ENCODE assay signal across 10 mouse cellular contexts in genomic region chr1:163070502-163070901, GRCm38 (mm10). TPM values are rescaled to one million over a fixed set of nuclear protein-coding genes. Genes with fewer than 3 reads are reported as not detected.
DNase-seq lines count a peak whose midpoint lies in the region; ATAC-seq lines count a peak whose summit lies in the region.
"Had no signal": no experiment of that assay in that cellular context is flagged by ENCODE, and none has a peak within 500 bp of the region (broad histone marks: within the 10 kb centered on the region; RNA-seq: fewer than 3 reads in every experiment).

No protein-coding gene starts in this region.

- intact Hi-C loops in heart, postnatal 10 days (cut with DNase I) = loop anchor here (1.0 to 5.0 kb wide), 2 partner anchors 174 to 253 kb away; no protein-coding TSS in a partner anchor

- no peak for ATAC-seq in heart, embryonic 11.5 days (replicated peaks; ENCODE audit: insufficient number of reproducible peaks, low FRiP score, low TSS enrichment)
- peak; percentile 69; the same call in 1 of the 2 replicates for ATAC-seq in lung, embryonic 16.5 days (ENCODE audit: low read depth)
- ATAC-seq in monocyte, adult 5-6 weeks (replicated peaks; ENCODE audit: insufficient number of reproducible peaks, low FRiP score, low TSS enrichment, poor library complexity, severe bottlenecking) = no peak

- no peak overlapping the region for H3K4me2 ChIP-seq in heart, embryonic 11.5 days
- no peak overlapping the region for H3K4me2 ChIP-seq in lung, embryonic 16.5 days (ENCODE audit: low read depth, low read length)

- DNase-seq in heart, postnatal 10 days = peak; percentile 49 to 65
- DNase-seq in adrenal gland, postnatal 25 days = peak; percentile 48
- DNase-seq in gastrocnemius, postnatal 10 days = peak; percentile 60
- peak; percentile 41 to 85 for DNase-seq in kidney, postnatal 36 days
- peak; percentile 55 to 76 for DNase-seq in right cerebral cortex, postnatal 10 days (ENCODE audit: low spot score in 2 of 2)

- H3K4me1 ChIP-seq in heart, embryonic 11.5 days (ENCODE audit: control insufficient read depth, insufficient read depth, low read length) = no peaks in the 10 kb centered on the region
- no peaks in the 10 kb centered on the region for H3K4me1 ChIP-seq in lung, embryonic 16.5 days (replicated peaks; ENCODE audit: control insufficient read depth, insufficient read depth, low read length)

- H3K9me3 ChIP-seq in heart, embryonic 11.5 days (replicated peaks; ENCODE audit: control insufficient read depth, low read length) = no peaks in the 10 kb centered on the region
- no peaks in the 10 kb centered on the region for H3K9me3 ChIP-seq in lung, embryonic 16.5 days (ENCODE audit: control insufficient read depth, low read length)

- 8% methylated on average over 1 of the region's 1 CpGs for WGBS in heart, embryonic 11.5 days (ENCODE audit: insufficient replicate concordance)
- 3% methylated on average over 1 of the region's 1 CpGs for WGBS in lung, embryonic 16.5 days

- no peak overlapping the region for H3K9ac ChIP-seq in heart, embryonic 11.5 days (ENCODE audit: low read depth, low read length)
- H3K9ac ChIP-seq in lung, embryonic 16.5 days (ENCODE audit: low read length) = no peak overlapping the region

- H3K27ac ChIP-seq in heart, embryonic 11.5 days (ENCODE audit: low read depth, low read length) = no peak overlapping the region
- no peak overlapping the region for H3K27ac ChIP-seq in lung, embryonic 16.5 days (ENCODE audit: low read length)

- no peaks in the 10 kb centered on the region for H3K36me3 ChIP-seq in heart, embryonic 11.5 days (ENCODE audit: control insufficient read depth, insufficient read depth, low read length)
- H3K36me3 ChIP-seq in lung, embryonic 16.5 days (ENCODE audit: control insufficient read depth, insufficient read depth, low read length) = no peaks in the 10 kb centered on the region

- H3K4me3 ChIP-seq in heart, embryonic 11.5 days (ENCODE audit: low read depth, low read length) = no peak overlapping the region
- H3K4me3 ChIP-seq in lung, embryonic 16.5 days (ENCODE audit: low read length) = no peak overlapping the region

- no peaks in the 10 kb centered on the region for H3K27me3 ChIP-seq in heart, embryonic 11.5 days (ENCODE audit: control insufficient read depth, insufficient read depth, low read length)
- H3K27me3 ChIP-seq in lung, embryonic 16.5 days (ENCODE audit: control insufficient read depth, insufficient read depth, low read depth, low read length) = no peaks in the 10 kb centered on the region

RNA-seq across cellular contexts. Expression of gene Mroh9, which starts 15.0 kb away (rescaled TPM):
- total RNA-seq in heart, postnatal 10 days (2021) = not detected
- not detected in 2 replicates for polyA plus RNA-seq in heart, embryonic 11.5 days (2014; fragmentation: Nextera tagmentation; extraction: Ambion mirVana)
- total RNA-seq in adrenal gland, postnatal 25 days (2021) = not detected in 2 replicates
- total RNA-seq in gastrocnemius, postnatal 10 days (2021) = not detected
- not detected in 2 replicates for polyA plus RNA-seq in lung, embryonic 16.5 days (2015; fragmentation: Nextera tagmentation; extraction: Ambion mirVana)
- not detected in 3 replicates for total RNA-seq in monocyte, adult 5-6 weeks (2017)
- total RNA-seq: layer of hippocampus, adult 18-20 months had no signal
- polyA plus RNA-seq: stomach, embryonic 16.5 days had no signal
